Mouse (Mus musculus) testis, adult 2 months (tissue): Measurements from ENCODE around the gene Mrps24. TPM values are rescaled to one million over a fixed set of nuclear protein-coding genes. Genes with fewer than 3 reads are reported as not detected.

Experiments used
- H3K27ac ChIP-seq: fragments of 200-500 bp; 2 replicates; pipeline ENCODE4 v1.5.1; 2012; ENCODE audit warnings: low read depth, low read length; ENCODE audit not compliant: control insufficient read depth, insufficient read depth
- H3K27me3 ChIP-seq: fragments of 200-500 bp; 2 replicates; pipeline ENCODE4 v1.6.1; 2012; ENCODE audit warnings: mild to moderate bottlenecking, low read length, moderate library complexity; ENCODE audit not compliant: control insufficient read depth, insufficient read depth
- H3K36me3 ChIP-seq: fragments of 200-500 bp; 2 replicates; pipeline ENCODE4 v1.6.1; 2012; ENCODE audit warnings: mild to moderate bottlenecking, low read length; ENCODE audit not compliant: control insufficient read depth, insufficient read depth
- H3K4me1 ChIP-seq: fragments of 200-500 bp; 2 replicates; pipeline ENCODE4 v1.6.1; 2012; ENCODE audit warnings: low read length; ENCODE audit not compliant: control insufficient read depth, insufficient read depth
- H3K4me3 ChIP-seq: fragments of 200-500 bp; 2 replicates; pipeline ENCODE4 v1.5.1; 2012; ENCODE audit warnings: low read depth, mild to moderate bottlenecking, low read length, moderate library complexity, mixed read lengths; ENCODE audit not compliant: control insufficient read depth
- CTCF ChIP-seq: fragments of 200-500 bp; IDR thresholded peaks from 2 replicates; pipeline ENCODE4 v1.5.1; 2012; ENCODE audit warnings: low read depth, mild to moderate bottlenecking, inconsistent platforms, low read length, moderate library complexity; ENCODE audit not compliant: control insufficient read depth, insufficient read depth, insufficient replicate concordance
- POLR2A ChIP-seq: fragments of 200-500 bp; IDR thresholded peaks from 2 replicates; pipeline ENCODE4 v1.6.1; 2012; ENCODE audit warnings: low read depth, mild to moderate bottlenecking, inconsistent platforms, low read length, moderate library complexity; ENCODE audit not compliant: control insufficient read depth
- polyA plus RNA-seq: library from polyadenylated mRNA; depleted of rRNA; stranded (reverse); fragments of >200 nt; gene quantifications from 2 replicates; pipeline ENCODE4 v1.2.3, GENCODE M21; 2012; rRNA removed

Gene Mrps24
- 18.4 and 26.3 TPM in 2 replicates for polyA plus RNA-seq

- Histone ChIP-seq H3K4me1 (peaks cover 2% of the 10 kb centered on the region), H3K4me3 (no peak within 1 kb of the TSS), H3K27ac (no peak within 1 kb of the TSS), H3K36me3 (peaks cover 2% of the 10 kb centered on the region; the same call in 1 of the 2 replicates), H3K27me3 (no peaks in the 10 kb centered on the region)
- TF ChIP-seq POLR2A, result no peak
Measured at GRCm38 (mm10) chr11:5715630-5716105, at the start of gene Mrps24. Mrps24 (minus strand) TSS chr11:5715680.

GRCm38 (mm10) chr11:5762633-5762982 is 47.1 kb upstream of the Mrps24 start:
- H3K27ac ChIP-seq, result no peak overlapping the region
- H3K36me3 ChIP-seq, result peaks cover 1% of the 10 kb centered on the region; the same call in 1 of the 2 replicates
- H3K27me3 ChIP-seq, result no peaks in the 10 kb centered on the region
- no peak for TF ChIP-seq POLR2A
- TF ChIP-seq CTCF, result no peak
- peak overlapping the region; percentile 92 for H3K4me3 ChIP-seq
- peaks cover 2% of the 10 kb centered on the region; the same call in 1 of the 2 replicates for H3K4me1 ChIP-seq

- H3K4me3 ChIP-seq, result peak within 1 kb of the TSS; percentile 92
- H3K36me3 ChIP-seq, result peaks cover 1% of the 10 kb centered on the region; the same call in 1 of the 2 replicates
- no peak for TF ChIP-seq CTCF
- TF ChIP-seq POLR2A, result peak; percentile 95
- peak within 1 kb of the TSS; percentile 97 for H3K27ac ChIP-seq
- no peaks in the 10 kb centered on the region for H3K27me3 ChIP-seq
- peaks cover 2% of the 10 kb centered on the region; the same call in 1 of the 2 replicates for H3K4me1 ChIP-seq
Measured at GRCm38 (mm10) chr11:5761820-5762632, 46.5 kb upstream of the Mrps24 start, which contains the start of gene Urgcp. Urgcp (minus strand) TSS chr11:5762376.

GRCm38 (mm10) chr11:5753755-5754154 is 38.3 kb upstream of the Mrps24 start:
- Histone ChIP-seq H3K36me3 (no peaks in the 10 kb centered on the region), H3K4me3 (no peak overlapping the region), H3K27me3 (no peaks in the 10 kb centered on the region), H3K4me1 (no peaks in the 10 kb centered on the region), H3K27ac (no peak overlapping the region)
- TF ChIP-seq CTCF (no peak), POLR2A (no peak)

- H3K27me3 ChIP-seq, result no peaks in the 10 kb centered on the region
- peaks cover 11% of the 10 kb centered on the region for H3K4me1 ChIP-seq
- no peaks in the 10 kb centered on the region for H3K36me3 ChIP-seq
- TF ChIP-seq CTCF, result no peak
- no peak for TF ChIP-seq POLR2A
- H3K27ac ChIP-seq, result no peak overlapping the region
- no peak overlapping the region for H3K4me3 ChIP-seq
Measured at GRCm38 (mm10) chr11:5744951-5745350, 29.5 kb upstream of the Mrps24 start.

- no peak overlapping the region for H3K4me3 ChIP-seq
- no peaks in the 10 kb centered on the region for H3K27me3 ChIP-seq
- no peaks in the 10 kb centered on the region for H3K36me3 ChIP-seq
- TF ChIP-seq CTCF (no peak), POLR2A (no peak)
- no peak overlapping the region for H3K27ac ChIP-seq
- H3K4me1 ChIP-seq, result peaks cover 14% of the 10 kb centered on the region
Measured at GRCm38 (mm10) chr11:5742106-5742505, 26.6 kb upstream of the Mrps24 start.

- TF ChIP-seq CTCF, result no peak
- peak; percentile 74 for TF ChIP-seq POLR2A
- no peaks in the 10 kb centered on the region for H3K36me3 ChIP-seq
- H3K27ac ChIP-seq, result peak overlapping the region; percentile 80
- H3K4me1 ChIP-seq, result peaks cover 14% of the 10 kb centered on the region
- peak overlapping the region; percentile 82 for H3K4me3 ChIP-seq
- no peaks in the 10 kb centered on the region for H3K27me3 ChIP-seq
Measured at GRCm38 (mm10) chr11:5740965-5741627, 25.6 kb upstream of the Mrps24 start.
